Mouse (Mus musculus): ENCODE measurements around the gene Lasp1. TPM values are rescaled to one million over a fixed set of nuclear protein-coding genes. Genes with fewer than 3 reads are reported as not detected.

Gene Lasp1
- total RNA-seq, 1 experiment from 2014 or later, result 220 TPM

- ATAC-seq (replicated peaks in 1 of 2; ENCODE audit: insufficient read depth in 1 of 2, low FRiP score in 2 of 2, low TSS enrichment in 1 of 2, low read depth in 1 of 2, poor library complexity in 2 of 2, severe bottlenecking in 2 of 2), result no peak
Observed at GRCm38 (mm10) chr11:97805662-97806612, 7.1 kb downstream of the Lasp1 start.

GRCm38 (mm10) chr11:97806613-97806964 is 7.8 kb downstream of the Lasp1 start:
- ATAC-seq (replicated peaks in 1 of 2; ENCODE audit: insufficient read depth in 1 of 2, low FRiP score in 2 of 2, low TSS enrichment in 1 of 2, low read depth in 1 of 2, poor library complexity in 2 of 2, severe bottlenecking in 2 of 2), result no peak

GRCm38 (mm10) chr11:97807626-97808025 is 8.8 kb downstream of the Lasp1 start:
- no peak for ATAC-seq (replicated peaks in 1 of 2; ENCODE audit: insufficient read depth in 1 of 2, low FRiP score in 2 of 2, low TSS enrichment in 1 of 2, low read depth in 1 of 2, poor library complexity in 2 of 2, severe bottlenecking in 2 of 2)

GRCm38 (mm10) chr11:97808093-97808492 is 9.3 kb downstream of the Lasp1 start:
- no peak for ATAC-seq (replicated peaks in 1 of 2; ENCODE audit: insufficient read depth in 1 of 2, low FRiP score in 2 of 2, low TSS enrichment in 1 of 2, low read depth in 1 of 2, poor library complexity in 2 of 2, severe bottlenecking in 2 of 2)

- no peak for ATAC-seq (replicated peaks in 1 of 2; ENCODE audit: insufficient read depth in 1 of 2, low FRiP score in 2 of 2, low TSS enrichment in 1 of 2, low read depth in 1 of 2, poor library complexity in 2 of 2, severe bottlenecking in 2 of 2)
Observed at GRCm38 (mm10) chr11:97808621-97809234, 9.9 kb downstream of the Lasp1 start.

GRCm38 (mm10) chr11:97809235-97810121 is 10.7 kb downstream of the Lasp1 start:
- no peak for ATAC-seq (replicated peaks in 1 of 2; ENCODE audit: insufficient read depth in 1 of 2, low FRiP score in 2 of 2, low TSS enrichment in 1 of 2, low read depth in 1 of 2, poor library complexity in 2 of 2, severe bottlenecking in 2 of 2)

- peak in 1 of 2 experiments; percentile 40; a peak in 3 of 4 replicates for ATAC-seq (replicated peaks in 1 of 2; ENCODE audit: insufficient read depth in 1 of 2, low FRiP score in 2 of 2, low TSS enrichment in 1 of 2, low read depth in 1 of 2, poor library complexity in 2 of 2, severe bottlenecking in 2 of 2)
Observed at GRCm38 (mm10) chr11:97810356-97810755, 11.6 kb downstream of the Lasp1 start.

GRCm38 (mm10) chr11:97810970-97811369 is 12.2 kb downstream of the Lasp1 start:
- ATAC-seq (replicated peaks in 1 of 2; ENCODE audit: insufficient read depth in 1 of 2, low FRiP score in 2 of 2, low TSS enrichment in 1 of 2, low read depth in 1 of 2, poor library complexity in 2 of 2, severe bottlenecking in 2 of 2), result no peak

GRCm38 (mm10) chr11:97811569-97812362 is 13.0 kb downstream of the Lasp1 start:
- no peak for ATAC-seq (replicated peaks in 1 of 2; ENCODE audit: insufficient read depth in 1 of 2, low FRiP score in 2 of 2, low TSS enrichment in 1 of 2, low read depth in 1 of 2, poor library complexity in 2 of 2, severe bottlenecking in 2 of 2)

- ATAC-seq (replicated peaks in 1 of 2; ENCODE audit: insufficient read depth in 1 of 2, low FRiP score in 2 of 2, low TSS enrichment in 1 of 2, low read depth in 1 of 2, poor library complexity in 2 of 2, severe bottlenecking in 2 of 2), result no peak
Observed at GRCm38 (mm10) chr11:97812491-97812921, 13.7 kb downstream of the Lasp1 start.

- ATAC-seq (replicated peaks in 1 of 2; ENCODE audit: insufficient read depth in 1 of 2, low FRiP score in 2 of 2, low TSS enrichment in 1 of 2, low read depth in 1 of 2, poor library complexity in 2 of 2, severe bottlenecking in 2 of 2), result no peak
Observed at GRCm38 (mm10) chr11:97813085-97813484, 14.3 kb downstream of the Lasp1 start.

GRCm38 (mm10) chr11:97813746-97814515 is 15.1 kb downstream of the Lasp1 start:
- ATAC-seq (replicated peaks in 1 of 2; ENCODE audit: insufficient read depth in 1 of 2, low FRiP score in 2 of 2, low TSS enrichment in 1 of 2, low read depth in 1 of 2, poor library complexity in 2 of 2, severe bottlenecking in 2 of 2), result no peak

- peak; percentile 25 to 66; a peak in 1 of 4 replicates for ATAC-seq (replicated peaks in 1 of 2; ENCODE audit: insufficient read depth in 1 of 2, low FRiP score in 2 of 2, low TSS enrichment in 1 of 2, low read depth in 1 of 2, poor library complexity in 2 of 2, severe bottlenecking in 2 of 2)
Observed at GRCm38 (mm10) chr11:97815736-97816135, 16.9 kb downstream of the Lasp1 start.

- no peak for ATAC-seq (replicated peaks in 1 of 2; ENCODE audit: insufficient read depth in 1 of 2, low FRiP score in 2 of 2, low TSS enrichment in 1 of 2, low read depth in 1 of 2, poor library complexity in 2 of 2, severe bottlenecking in 2 of 2)
Observed at GRCm38 (mm10) chr11:97816176-97816575, 17.4 kb downstream of the Lasp1 start.

GRCm38 (mm10) chr11:97816916-97817315 is 18.1 kb downstream of the Lasp1 start:
- no peak for ATAC-seq (replicated peaks in 1 of 2; ENCODE audit: insufficient read depth in 1 of 2, low FRiP score in 2 of 2, low TSS enrichment in 1 of 2, low read depth in 1 of 2, poor library complexity in 2 of 2, severe bottlenecking in 2 of 2)

- ATAC-seq (replicated peaks in 1 of 2; ENCODE audit: insufficient read depth in 1 of 2, low FRiP score in 2 of 2, low TSS enrichment in 1 of 2, low read depth in 1 of 2, poor library complexity in 2 of 2, severe bottlenecking in 2 of 2), result no peak
Observed at GRCm38 (mm10) chr11:97817379-97817778, 18.6 kb downstream of the Lasp1 start.
